Mouse (Mus musculus): ENCODE data around the gene Myh9. TPM values are rescaled to one million over a fixed set of nuclear protein-coding genes. Genes with fewer than 3 reads are reported as not detected.

The Myh9 gene
- polyA plus RNA-seq, 1 experiment, result 29.9 TPM

GRCm38 (mm10) chr15:77801188-77801587, 40.8 kb downstream of the Myh9 start:
- TF ChIP-seq POLR2A (IDR thresholded peaks at IDR 0.05; ENCODE audit: borderline replicate concordance, extremely low read depth, insufficient read depth, insufficient read length, poor library complexity, severe bottlenecking) (no peak), CTCF (IDR thresholded peaks at IDR 0.05; ENCODE audit: borderline replicate concordance, extremely low read depth, insufficient read depth, insufficient read length) (no peak)
- DNase-seq (ENCODE audit: low read depth), result no peak

GRCm38 (mm10) chr15:77800511-77800910, 41.5 kb downstream of the Myh9 start:
- TF ChIP-seq POLR2A (IDR thresholded peaks at IDR 0.05; ENCODE audit: borderline replicate concordance, extremely low read depth, insufficient read depth, insufficient read length, poor library complexity, severe bottlenecking) (no peak), CTCF (IDR thresholded peaks at IDR 0.05; ENCODE audit: borderline replicate concordance, extremely low read depth, insufficient read depth, insufficient read length) (no peak)
- no peak for DNase-seq (ENCODE audit: low read depth)

- no peak for DNase-seq (ENCODE audit: low read depth)
- no peak for TF ChIP-seq POLR2A (IDR thresholded peaks at IDR 0.05; ENCODE audit: borderline replicate concordance, extremely low read depth, insufficient read depth, insufficient read length, poor library complexity, severe bottlenecking)
- no peak for TF ChIP-seq CTCF (IDR thresholded peaks at IDR 0.05; ENCODE audit: borderline replicate concordance, extremely low read depth, insufficient read depth, insufficient read length)
Observed at GRCm38 (mm10) chr15:77799491-77800474, 42.2 kb downstream of the Myh9 start.

GRCm38 (mm10) chr15:77798664-77799490, 43.1 kb downstream of the Myh9 start:
- DNase-seq (ENCODE audit: low read depth), result peak; percentile 52
- no peak for TF ChIP-seq CTCF (IDR thresholded peaks at IDR 0.05; ENCODE audit: borderline replicate concordance, extremely low read depth, insufficient read depth, insufficient read length)
- TF ChIP-seq POLR2A (IDR thresholded peaks at IDR 0.05; ENCODE audit: borderline replicate concordance, extremely low read depth, insufficient read depth, insufficient read length, poor library complexity, severe bottlenecking), result no peak

GRCm38 (mm10) chr15:77797609-77798411, 44.2 kb downstream of the Myh9 start:
- TF ChIP-seq CTCF (IDR thresholded peaks at IDR 0.05; ENCODE audit: borderline replicate concordance, extremely low read depth, insufficient read depth, insufficient read length) (no peak), POLR2A (IDR thresholded peaks at IDR 0.05; ENCODE audit: borderline replicate concordance, extremely low read depth, insufficient read depth, insufficient read length, poor library complexity, severe bottlenecking) (no peak)
- no peak for DNase-seq (ENCODE audit: low read depth)

- no peak for DNase-seq (ENCODE audit: low read depth)
- TF ChIP-seq CTCF (IDR thresholded peaks at IDR 0.05; ENCODE audit: borderline replicate concordance, extremely low read depth, insufficient read depth, insufficient read length) (no peak), POLR2A (IDR thresholded peaks at IDR 0.05; ENCODE audit: borderline replicate concordance, extremely low read depth, insufficient read depth, insufficient read length, poor library complexity, severe bottlenecking) (no peak)
Observed at GRCm38 (mm10) chr15:77796409-77797035, 45.5 kb downstream of the Myh9 start.

GRCm38 (mm10) chr15:77794908-77795356, 47.0 kb downstream of the Myh9 start:
- TF ChIP-seq CTCF (IDR thresholded peaks at IDR 0.05; ENCODE audit: borderline replicate concordance, extremely low read depth, insufficient read depth, insufficient read length), result no peak
- no peak for TF ChIP-seq POLR2A (IDR thresholded peaks at IDR 0.05; ENCODE audit: borderline replicate concordance, extremely low read depth, insufficient read depth, insufficient read length, poor library complexity, severe bottlenecking)
- no peak for DNase-seq (ENCODE audit: low read depth)

- no peak for TF ChIP-seq POLR2A (IDR thresholded peaks at IDR 0.05; ENCODE audit: borderline replicate concordance, extremely low read depth, insufficient read depth, insufficient read length, poor library complexity, severe bottlenecking)
- no peak for TF ChIP-seq CTCF (IDR thresholded peaks at IDR 0.05; ENCODE audit: borderline replicate concordance, extremely low read depth, insufficient read depth, insufficient read length)
- DNase-seq (ENCODE audit: low read depth), result no peak
Observed at GRCm38 (mm10) chr15:77794138-77794907, 47.7 kb downstream of the Myh9 start.

- TF ChIP-seq POLR2A (IDR thresholded peaks at IDR 0.05; ENCODE audit: borderline replicate concordance, extremely low read depth, insufficient read depth, insufficient read length, poor library complexity, severe bottlenecking) (no peak), CTCF (IDR thresholded peaks at IDR 0.05; ENCODE audit: borderline replicate concordance, extremely low read depth, insufficient read depth, insufficient read length) (no peak)
- DNase-seq (ENCODE audit: low read depth), result no peak
Observed at GRCm38 (mm10) chr15:77793554-77793953, 48.4 kb downstream of the Myh9 start.

Data from brain, embryonic 14.5 days (tissue).